Mouse (Mus musculus) CH12.LX (cell line): ENCODE measurements around the gene 1700009N14Rik. TPM values are rescaled to one million over a fixed set of nuclear protein-coding genes. Genes with fewer than 3 reads are reported as not detected.

ENCODE experiments used
- DNase-seq: peaks from one replicate; pipeline ENCODE4 v3.0.0-alpha.2; 2013; ENCODE audit errors: extremely low read depth
- H3K27ac ChIP-seq: 2 replicates; pipeline ENCODE4 v1.5.1; 2012; ENCODE audit warnings: low read depth, mild to moderate bottlenecking, control low read depth, moderate library complexity; ENCODE audit not compliant: insufficient read depth
- H3K27me3 ChIP-seq: replicated peaks from 2 replicates; pipeline ENCODE3; 2012; ENCODE audit warnings: inconsistent platforms
- H3K36me3 ChIP-seq, 2 experiments: replicated peaks in 1 of 2; 2 replicates each; pipeline versions ENCODE3 to v1.6.1; 2012; ENCODE audit warnings: inconsistent platforms in 1 of 2, low read length in 1 of 2, mild to moderate bottlenecking in 1 of 2, mixed read lengths in 1 of 2, moderate library complexity in 1 of 2; ENCODE audit not compliant: control insufficient read depth in 1 of 2, insufficient read depth in 1 of 2
- H3K4me1 ChIP-seq, 2 experiments: 2 replicates each; pipeline ENCODE4 v1.6.1; 2012; ENCODE audit warnings: inconsistent platforms in 1 of 2, moderate library complexity in 1 of 2; ENCODE audit not compliant: insufficient read depth in 2 of 2, control insufficient read depth in 1 of 2
- H3K4me2 ChIP-seq: 2 replicates; pipeline ENCODE4 v1.6.1; 2012; ENCODE audit warnings: low read depth, mild to moderate bottlenecking, control low read depth; ENCODE audit not compliant: poor library complexity, insufficient read depth, severe bottlenecking
- H3K4me3 ChIP-seq, 3 experiments: fragments of 150-350 bp in 1 of 3; sonication (generic) in 1 of 3; replicated peaks in 1 of 3; 2 replicates each; pipeline versions ENCODE3 to v1.5.1; 2011 to 2012; ENCODE audit warnings: low read depth in 2 of 3, low read length in 2 of 3, mild to moderate bottlenecking in 2 of 3, moderate library complexity in 2 of 3, control low read depth in 1 of 3, improper control_type of control experiment in 1 of 3, inconsistent platforms in 1 of 3, mixed read lengths in 1 of 3; ENCODE audit not compliant: poor library complexity in 1 of 3
- H3K79me2 ChIP-seq: replicated peaks from 2 replicates; pipeline ENCODE4 v1.6.1; 2012; ENCODE audit warnings: mild to moderate bottlenecking, moderate library complexity; ENCODE audit not compliant: control insufficient read depth, poor library complexity, insufficient read depth, severe bottlenecking; ENCODE audit errors: extremely low read depth
- H3K9ac ChIP-seq: 2 replicates; pipeline ENCODE4 v1.6.1; 2012; ENCODE audit warnings: low read depth, mild to moderate bottlenecking, control low read depth, moderate library complexity; ENCODE audit not compliant: insufficient read depth
- H3K9me3 ChIP-seq: replicated peaks from 2 replicates; pipeline ENCODE3; 2012; ENCODE audit warnings: low read length, inconsistent platforms, mixed read lengths
- BHLHE40 ChIP-seq: IDR thresholded peaks from 2 replicates; pipeline ENCODE4 v1.6.1; 2011; ENCODE audit warnings: mild to moderate bottlenecking, low read depth, low read length, improper control_type of control experiment
- CTCF ChIP-seq, 2 experiments: IDR thresholded peaks in 1 of 2; conservative IDR thresholded peaks in 1 of 2; 2 replicates each; pipeline ENCODE4 v1.5.1; 2011 to 2012; ENCODE audit warnings: low read depth in 2 of 2, low read length in 2 of 2, improper control_type of control experiment in 1 of 2, inconsistent platforms in 1 of 2, mild to moderate bottlenecking in 1 of 2, moderate library complexity in 1 of 2
- ELF1 ChIP-seq: IDR thresholded peaks from 2 replicates; pipeline ENCODE4 v1.6.1; 2014; ENCODE audit warnings: low read depth, mild to moderate bottlenecking, inconsistent platforms, low read length, improper control_type of control experiment
- EP300 ChIP-seq: IDR thresholded peaks from 2 replicates; pipeline ENCODE4 v1.6.1; 2011; ENCODE audit warnings: low read length, improper control_type of control experiment
- JUND ChIP-seq: conservative IDR thresholded peaks from 2 replicates; pipeline ENCODE4 v1.6.1; 2011; ENCODE audit warnings: low read depth, low read length, improper control_type of control experiment
- MAFK ChIP-seq: IDR thresholded peaks from 2 replicates; pipeline ENCODE4 v1.6.1; 2011; ENCODE audit warnings: low read length, improper control_type of control experiment; ENCODE audit not compliant: insufficient replicate concordance
- MAX ChIP-seq: IDR thresholded peaks from 2 replicates; pipeline ENCODE4 v1.6.1; 2011; ENCODE audit warnings: low read length, improper control_type of control experiment
- MAZ ChIP-seq: IDR thresholded peaks from 2 replicates; pipeline ENCODE4 v1.6.1; 2012; ENCODE audit warnings: low read depth, mild to moderate bottlenecking, inconsistent platforms, low read length, improper control_type of control experiment, moderate library complexity
- NELFE ChIP-seq: IDR thresholded peaks from 2 replicates; pipeline ENCODE4 v1.6.1; 2011; ENCODE audit warnings: low read depth, low read length, improper control_type of control experiment
- POLR2AphosphoS2 ChIP-seq: IDR thresholded peaks from 2 replicates; pipeline ENCODE4 v1.6.1; 2011; ENCODE audit warnings: low read depth, low read length, improper control_type of control experiment
- RCOR1 ChIP-seq: conservative IDR thresholded peaks from 2 replicates; pipeline ENCODE4 v1.6.1; 2012; ENCODE audit warnings: low read depth, mild to moderate bottlenecking, inconsistent platforms, low read length, improper control_type of control experiment
- SIN3A ChIP-seq: IDR thresholded peaks from 2 replicates; pipeline ENCODE4 v1.6.1; 2012; ENCODE audit warnings: low read length, improper control_type of control experiment, inconsistent platforms
- SMC3 ChIP-seq: IDR thresholded peaks from 2 replicates; pipeline ENCODE4 v1.6.1; 2011; ENCODE audit warnings: low read depth, low read length, improper control_type of control experiment
- UBTF ChIP-seq: IDR thresholded peaks from 2 replicates; pipeline ENCODE4 v1.6.1; 2012; ENCODE audit warnings: low read depth, mild to moderate bottlenecking, inconsistent platforms, low read length, improper control_type of control experiment, moderate library complexity
- ZNF384 ChIP-seq: IDR thresholded peaks from 2 replicates; pipeline ENCODE4 v1.6.1; 2012; ENCODE audit warnings: low read depth, low read length, improper control_type of control experiment, inconsistent platforms
- dilution Hi-C: fragments of 300-500 bp; cut with MboI; formaldehyde crosslinking; loops from 2 replicates; pipeline ENCODE4 v1.14.3; 2020; ENCODE audit warnings: low sequenced_read_pairs; ENCODE audit not compliant: extremely low pct_unique_long_range_greater_than_20kb, extremely low pct_ligation_motif_present
- in situ Hi-C: fragments of 300-500 bp; cut with MboI; formaldehyde crosslinking; loops from 3 replicates; pipeline ENCODE4 v1.14.3; 2019; ENCODE audit warnings: low sequenced_read_pairs, low pct_ligation_motif_present, low pct_unique_long_range_greater_than_20kb, mixed read lengths
- polyA plus RNA-seq: library from polyadenylated mRNA; unstranded; fragments of >175 nt; gene quantifications from 2 replicates; pipeline ENCODE4 v1.2.1, GENCODE M21; 2012; ENCODE audit warnings: low read depth; ENCODE audit not compliant: insufficient read length
- total RNA-seq, 2 experiments: library from RNA; depleted of rRNA; stranded (reverse); fragments of 300-350 nt in 1 of 2; fragments of >200 nt in 1 of 2; gene quantifications; 2 replicates each; pipeline ENCODE4 v1.2.3; 2012 to 2014

1700009N14Rik gene
- total and polyA plus RNA-seq, 3 experiments: not detected

GRCm38 (mm10) chr4:39493596-39493995 is 43.5 kb downstream of the 1700009N14Rik start:
- Histone ChIP-seq H3K36me3 (no peaks in the 10 kb centered on the region), H3K27ac (no peak overlapping the region), H3K9me3 (peaks cover 5% of the 10 kb centered on the region), H3K27me3 (no peaks in the 10 kb centered on the region), H3K4me1 (no peaks in the 10 kb centered on the region), H3K4me2 (no peak overlapping the region), H3K79me2 (no peaks in the 10 kb centered on the region), H3K9ac (no peak overlapping the region), H3K4me3 (no peak overlapping the region)
- DNase-seq: peak; percentile 3
- TF ChIP-seq POLR2AphosphoS2 (no peak), JUND (no peak), ELF1 (no peak), ZNF384 (no peak), MAFK (no peak), BHLHE40 (no peak), EP300 (no peak), UBTF (no peak)
- TF ChIP-seq, all 38 proteins: peak for 0
- dilution Hi-C loops (no loop called here), in situ Hi-C loops (no loop called here)

DNA sequence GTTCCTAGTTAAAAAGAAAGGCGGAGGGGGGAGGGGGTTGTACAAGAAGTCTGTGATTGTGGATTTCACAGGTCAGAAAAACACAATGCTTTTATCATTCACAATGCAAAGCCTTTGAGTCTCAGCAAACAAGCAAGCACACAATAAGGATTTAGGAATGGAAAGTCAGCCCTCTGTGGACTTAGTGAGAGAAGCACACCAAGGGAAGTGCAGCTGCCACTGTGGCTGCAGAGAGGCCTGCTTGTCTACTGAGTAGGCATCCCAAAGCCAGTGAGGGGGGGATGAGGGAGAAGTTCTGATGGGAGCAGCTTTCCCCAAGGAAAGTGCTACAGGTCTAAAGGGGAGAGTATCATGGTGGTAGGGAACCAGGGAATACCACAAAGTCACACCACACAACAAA is 45.8 kb downstream of the 1700009N14Rik start:
- dilution Hi-C loops (no loop called here), in situ Hi-C loops (no loop called here)
- H3K27me3 ChIP-seq: no peaks in the 10 kb centered on the region
- H3K4me1 ChIP-seq: no peaks in the 10 kb centered on the region
- no peak overlapping the region for H3K9ac ChIP-seq
- H3K4me2 ChIP-seq: no peak overlapping the region
- H3K36me3 ChIP-seq: no peaks in the 10 kb centered on the region
- TF ChIP-seq CTCF (conservative IDR thresholded peaks at IDR 0.05 in 1 of 2, IDR thresholded peaks at IDR 0.05 in 1 of 2; ENCODE audit: low read depth in 2 of 2, low read length in 2 of 2) (no peak), MAZ (no peak), SIN3A (no peak), RCOR1 (no peak), NELFE (no peak), SMC3 (no peak), BHLHE40 (no peak), MAX (no peak)
- no peak overlapping the region for H3K4me3 ChIP-seq
- no peak for DNase-seq
- no peak overlapping the region for H3K27ac ChIP-seq
- no peaks in the 10 kb centered on the region for H3K79me2 ChIP-seq
- peaks cover 5% of the 10 kb centered on the region for H3K9me3 ChIP-seq
